Mouse (Mus musculus): ENCODE data around the gene Sppl2b. TPM values are rescaled to one million over a fixed set of nuclear protein-coding genes. Genes with fewer than 3 reads are reported as not detected.

Sppl2b gene
- polyA plus RNA-seq, 1 experiment from 2014 or later, result 27.6 TPM

DNA sequence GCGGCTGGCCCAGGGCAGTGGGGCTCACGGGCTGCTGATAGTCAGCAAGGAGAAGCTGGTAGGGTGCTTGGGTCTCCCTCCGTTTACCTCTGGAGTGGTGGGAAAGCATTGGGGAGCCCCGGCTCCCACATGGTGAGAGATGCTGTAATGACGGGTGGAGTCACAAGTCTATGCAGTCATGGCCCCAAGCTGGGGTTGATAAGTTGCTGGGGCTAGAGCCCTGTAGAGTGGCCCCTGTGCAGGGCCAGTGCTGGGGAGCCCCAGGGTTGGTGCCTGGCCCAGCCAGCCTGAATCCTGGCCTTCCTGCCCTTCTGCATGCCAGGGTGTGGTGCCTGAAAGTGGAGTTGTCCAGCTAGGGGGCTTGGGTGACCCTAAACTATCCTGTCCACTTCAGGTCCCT lies 7.2 kb downstream of the Sppl2b start:
- no peak for ATAC-seq
- no peak overlapping the region for H3K4me3 ChIP-seq (ENCODE audit: low read depth, low read length)
- H3K36me3 ChIP-seq (replicated peaks; ENCODE audit: insufficient read depth, low read length), result peaks cover 62% of the 10 kb centered on the region
- H3K9ac ChIP-seq (replicated peaks), result no peak overlapping the region
- peaks cover 14% of the 10 kb centered on the region for H3K4me1 ChIP-seq (ENCODE audit: insufficient read depth)
- H3K27ac ChIP-seq (ENCODE audit: low read depth), result peak overlapping the region; percentile 39; the same call in 1 of the 2 replicates
- H3K9me3 ChIP-seq (ENCODE audit: low read length), result no peaks in the 10 kb centered on the region
- TF ChIP-seq EP300 (IDR thresholded peaks at IDR 0.05; ENCODE audit: low read depth) (no peak), CTCF (IDR thresholded peaks at IDR 0.05; ENCODE audit: low read depth) (no peak)
- no peaks in the 10 kb centered on the region for H3K27me3 ChIP-seq (ENCODE audit: insufficient read depth, low read length)
- no peak overlapping the region for H3K4me2 ChIP-seq (ENCODE audit: low read depth, low read length)
- DNase-seq, result no peak
- 83% methylated on average over 5 of the region's 5 CpGs for WGBS (ENCODE audit: insufficient replicate concordance)

DNA sequence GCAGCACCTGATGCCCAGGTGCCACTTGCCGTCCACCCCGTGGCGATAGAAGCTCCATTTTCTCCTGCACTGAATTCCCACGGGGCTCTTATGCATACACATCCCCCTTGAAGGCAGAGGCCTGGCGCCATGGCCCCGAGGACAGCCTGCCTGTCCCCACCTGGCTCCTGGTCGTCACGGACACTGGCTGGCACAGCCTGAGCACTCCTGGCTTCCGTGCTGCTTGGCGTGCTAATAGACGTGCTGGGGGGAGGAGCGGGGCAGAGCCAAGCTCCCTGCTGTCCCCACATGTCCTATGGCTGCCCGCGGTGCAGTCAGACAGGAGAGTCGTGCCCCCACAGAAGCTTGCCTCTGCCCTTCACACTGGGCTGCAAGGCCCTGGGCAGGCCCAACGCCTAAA lies 9.4 kb downstream of the Sppl2b start:
- H3K27ac ChIP-seq (ENCODE audit: low read depth), result no peak overlapping the region
- no peaks in the 10 kb centered on the region for H3K27me3 ChIP-seq (ENCODE audit: insufficient read depth, low read length)
- ATAC-seq (no peak), DNase-seq (no peak)
- peaks cover 7% of the 10 kb centered on the region for H3K4me1 ChIP-seq (ENCODE audit: insufficient read depth)
- H3K4me3 ChIP-seq (ENCODE audit: low read depth, low read length), result no peak overlapping the region
- no peak overlapping the region for H3K9ac ChIP-seq (replicated peaks)
- H3K9me3 ChIP-seq (ENCODE audit: low read length), result no peaks in the 10 kb centered on the region
- H3K4me2 ChIP-seq (ENCODE audit: low read depth, low read length), result no peak overlapping the region
- TF ChIP-seq CTCF (IDR thresholded peaks at IDR 0.05; ENCODE audit: low read depth) (no peak), EP300 (IDR thresholded peaks at IDR 0.05; ENCODE audit: low read depth) (no peak)
- H3K36me3 ChIP-seq (replicated peaks; ENCODE audit: insufficient read depth, low read length), result peaks cover 73% of the 10 kb centered on the region
- WGBS (ENCODE audit: insufficient replicate concordance), result 94% methylated on average over 16 of the region's 16 CpGs

DNA sequence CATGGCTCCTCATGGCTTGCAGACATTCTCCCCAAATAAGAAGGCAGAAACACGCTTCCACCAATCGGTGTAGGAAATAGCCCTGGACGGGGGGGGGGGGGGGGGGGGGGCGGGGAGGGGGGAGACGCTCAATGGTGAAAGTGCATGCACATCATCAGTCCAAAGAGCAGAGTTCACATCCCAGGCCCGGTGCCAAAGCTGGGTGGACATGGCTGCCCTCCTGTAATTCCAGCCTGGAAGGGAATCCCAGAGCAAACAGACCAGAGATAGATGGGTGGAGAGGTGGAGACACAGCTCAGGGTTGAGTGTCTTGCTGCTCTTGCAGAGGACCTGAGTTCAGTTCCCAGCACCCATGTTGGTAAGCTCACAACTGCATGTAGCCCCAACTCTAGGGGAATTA lies 15.9 kb downstream of the Sppl2b start:
- ATAC-seq (peak; percentile 59), DNase-seq (peak; percentile 63)
- no peak overlapping the region for H3K27ac ChIP-seq (ENCODE audit: low read depth)
- TF ChIP-seq CTCF (IDR thresholded peaks at IDR 0.05; ENCODE audit: low read depth) (no peak), EP300 (IDR thresholded peaks at IDR 0.05; ENCODE audit: low read depth) (no peak)
- WGBS (ENCODE audit: insufficient replicate concordance), result 60% methylated on average over 4 of the region's 6 CpGs
- H3K4me3 ChIP-seq (ENCODE audit: low read depth, low read length), result no peak overlapping the region
- no peaks in the 10 kb centered on the region for H3K9me3 ChIP-seq (ENCODE audit: low read length)
- no peak overlapping the region for H3K9ac ChIP-seq (replicated peaks)
- H3K27me3 ChIP-seq (ENCODE audit: insufficient read depth, low read length), result peaks cover 2% of the 10 kb centered on the region; the same call in 1 of the 2 replicates
- no peaks in the 10 kb centered on the region for H3K4me1 ChIP-seq (ENCODE audit: insufficient read depth)
- peaks cover 26% of the 10 kb centered on the region for H3K36me3 ChIP-seq (replicated peaks; ENCODE audit: insufficient read depth, low read length)
- no peak overlapping the region for H3K4me2 ChIP-seq (ENCODE audit: low read depth, low read length)

DNA sequence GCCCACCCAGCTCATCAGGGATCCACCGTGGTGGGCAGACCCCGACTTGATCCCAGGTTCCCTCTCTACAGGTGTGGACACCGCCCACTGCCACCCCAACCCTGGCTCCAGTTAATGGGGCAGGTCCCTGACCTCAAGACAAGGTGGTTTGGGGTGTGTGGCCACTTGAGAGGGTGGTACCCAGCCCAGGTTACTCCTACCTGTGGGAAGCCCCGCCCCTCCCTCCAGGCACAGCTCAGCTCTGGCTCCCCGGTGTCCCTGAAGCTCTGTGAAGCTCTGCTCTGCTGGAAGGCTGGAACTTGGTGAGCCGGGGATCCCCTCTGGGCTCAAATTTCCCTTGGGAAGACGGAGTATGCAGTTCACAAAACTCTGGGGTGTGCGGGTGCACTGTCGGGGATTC lies 16.5 kb downstream of the Sppl2b start, which contains the start of gene Tmprss9:
Gene Tmprss9 (plus strand): TSS at position 268 of the 400 bp plus-strand sequence.
- Histone ChIP-seq H3K9ac (replicated peaks) (no peak within 1 kb of the TSS; the same call in 1 of the 2 replicates), H3K9me3 (ENCODE audit: low read length) (no peaks in the 10 kb centered on the region), H3K36me3 (replicated peaks; ENCODE audit: insufficient read depth, low read length) (peaks cover 20% of the 10 kb centered on the region), H3K27ac (ENCODE audit: low read depth) (no peak within 1 kb of the TSS), H3K4me1 (ENCODE audit: insufficient read depth) (no peaks in the 10 kb centered on the region), H3K4me3 (ENCODE audit: low read depth, low read length) (no peak within 1 kb of the TSS), H3K27me3 (ENCODE audit: insufficient read depth, low read length) (peaks cover 2% of the 10 kb centered on the region; the same call in 1 of the 2 replicates), H3K4me2 (ENCODE audit: low read depth, low read length) (no peak within 1 kb of the TSS)
- no peak for TF ChIP-seq EP300 (IDR thresholded peaks at IDR 0.05; ENCODE audit: low read depth)
- TF ChIP-seq CTCF (IDR thresholded peaks at IDR 0.05; ENCODE audit: low read depth), result no peak
- WGBS (ENCODE audit: insufficient replicate concordance), result 30% methylated on average over 9 of the region's 9 CpGs
- ATAC-seq (peak; percentile 28; the same call in 1 of the 2 replicates), DNase-seq (no peak)

DNA sequence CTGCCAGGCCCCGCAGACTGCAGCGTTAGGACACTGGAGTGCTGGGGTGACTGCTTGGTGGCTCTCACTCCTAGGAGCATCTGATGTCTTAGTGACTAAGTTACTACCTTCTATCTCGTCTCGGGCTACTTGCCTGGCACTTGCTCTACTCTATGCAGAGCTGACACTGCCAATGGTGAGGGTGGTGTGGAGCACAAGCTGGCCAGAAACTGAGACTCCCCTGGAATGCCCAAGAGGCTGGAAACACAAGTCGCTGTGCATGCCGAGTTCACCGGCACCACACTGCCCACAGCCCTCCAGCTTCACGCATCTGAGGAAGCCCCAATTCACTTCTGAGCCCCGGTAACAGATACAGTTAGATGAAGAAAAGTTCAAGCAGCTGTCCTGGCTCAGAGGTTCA lies 19.0 kb downstream of the Sppl2b start:
- Histone ChIP-seq H3K4me1 (ENCODE audit: insufficient read depth) (no peaks in the 10 kb centered on the region), H3K27ac (ENCODE audit: low read depth) (no peak overlapping the region)
- no peak for ATAC-seq

DNA sequence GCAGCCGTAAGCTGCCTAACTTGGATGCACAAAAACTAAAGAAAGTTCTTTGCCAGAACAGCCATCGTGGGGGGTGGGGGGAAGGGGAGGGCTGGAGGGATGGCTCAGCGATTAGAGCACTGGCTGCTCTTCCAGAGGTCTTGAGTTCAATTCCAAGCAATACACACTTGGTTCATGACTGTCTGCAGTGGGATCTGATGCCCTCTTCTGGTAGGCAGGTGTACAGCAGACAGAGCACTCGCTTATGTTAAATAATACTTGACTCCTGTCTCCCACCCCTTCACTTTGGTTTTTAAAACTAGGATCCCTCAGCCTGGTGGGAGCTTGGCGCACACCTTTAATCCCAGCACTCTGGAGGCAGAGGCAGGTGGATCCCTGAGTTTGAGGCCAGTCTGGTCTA lies 21.0 kb downstream of the Sppl2b start:
- Histone ChIP-seq H3K4me2 (ENCODE audit: low read depth, low read length) (no peak overlapping the region), H3K4me1 (ENCODE audit: insufficient read depth) (peaks cover 5% of the 10 kb centered on the region; the same call in 1 of the 2 replicates), H3K36me3 (replicated peaks; ENCODE audit: insufficient read depth, low read length) (no peaks in the 10 kb centered on the region), H3K9ac (replicated peaks) (no peak overlapping the region; the same call in 1 of the 2 replicates), H3K27ac (ENCODE audit: low read depth) (0 out of 2 replicates have a peak overlapping the region, but pooled peaks have one; percentile 5), H3K27me3 (ENCODE audit: insufficient read depth, low read length) (peaks cover 2% of the 10 kb centered on the region; the same call in 1 of the 2 replicates), H3K4me3 (ENCODE audit: low read depth, low read length) (no peak overlapping the region), H3K9me3 (ENCODE audit: low read length) (no peaks in the 10 kb centered on the region)
- TF ChIP-seq EP300 (IDR thresholded peaks at IDR 0.05; ENCODE audit: low read depth) (no peak), CTCF (IDR thresholded peaks at IDR 0.05; ENCODE audit: low read depth) (peak; percentile 94)
- DNase-seq (peak; percentile 74), ATAC-seq (peak; percentile 8; the same call in 1 of the 2 replicates)
- WGBS (ENCODE audit: insufficient replicate concordance), result 32% methylated on average over 5 of the region's 5 CpGs

More for the DNA sequence above, 19.0 kb downstream of the Sppl2b start:
- no peak overlapping the region for H3K9ac ChIP-seq (replicated peaks)
- H3K4me3 ChIP-seq (ENCODE audit: low read depth, low read length), result no peak overlapping the region
- no peak overlapping the region for H3K4me2 ChIP-seq (ENCODE audit: low read depth, low read length)
- TF ChIP-seq EP300 (IDR thresholded peaks at IDR 0.05; ENCODE audit: low read depth), result no peak
- TF ChIP-seq CTCF (IDR thresholded peaks at IDR 0.05; ENCODE audit: low read depth), result no peak
- H3K9me3 ChIP-seq (ENCODE audit: low read length), result no peaks in the 10 kb centered on the region
- peaks cover 2% of the 10 kb centered on the region; the same call in 1 of the 2 replicates for H3K27me3 ChIP-seq (ENCODE audit: insufficient read depth, low read length)
- WGBS (ENCODE audit: insufficient replicate concordance), result 81% methylated on average over 9 of the region's 9 CpGs
- no peaks in the 10 kb centered on the region for H3K36me3 ChIP-seq (replicated peaks; ENCODE audit: insufficient read depth, low read length)
- no peak for DNase-seq

Measured in liver, postnatal 0 days (tissue).